Mouse (Mus musculus) heart, embryonic 15.5 days (tissue): Measurements from ENCODE around the gene Fa2h. TPM values are rescaled to one million over a fixed set of nuclear protein-coding genes. Genes with fewer than 3 reads are reported as not detected.

Experiments
- ATAC-seq: fragments of 200-750 bp; cut with Nextera tagmentation; replicated peaks from 2 replicates; pipeline ENCODE4 v1.8.0; 2017; ENCODE audit warnings: low read depth, moderate TSS enrichment; ENCODE audit not compliant: insufficient number of reproducible peaks, insufficient read depth, low FRiP score
- H3K27ac ChIP-seq: fragments of 300-500 bp; sonication (generic); 2 replicates; pipeline ENCODE4 v1.5.1; 2015; ENCODE audit warnings: mild to moderate bottlenecking, inconsistent platforms
- H3K27me3 ChIP-seq: fragments of 300-500 bp; sonication (generic); 2 replicates; pipeline ENCODE4 v1.6.1; 2015; ENCODE audit warnings: inconsistent platforms
- H3K36me3 ChIP-seq: fragments of 300-500 bp; sonication (generic); 2 replicates; pipeline ENCODE4 v1.6.1; 2015; ENCODE audit warnings: mild to moderate bottlenecking, inconsistent platforms
- H3K4me1 ChIP-seq: fragments of 300-500 bp; sonication (generic); replicated peaks from 2 replicates; pipeline ENCODE4 v1.6.1; 2015; ENCODE audit warnings: inconsistent platforms
- H3K4me2 ChIP-seq: fragments of 300-500 bp; sonication (generic); 2 replicates; pipeline ENCODE4 v1.6.1; 2015; ENCODE audit warnings: inconsistent platforms, mild to moderate bottlenecking, moderate library complexity
- H3K4me3 ChIP-seq: fragments of 300-500 bp; sonication (generic); 2 replicates; pipeline ENCODE4 v1.5.1; 2015; ENCODE audit warnings: mild to moderate bottlenecking, inconsistent platforms
- H3K9ac ChIP-seq: fragments of 300-500 bp; sonication (generic); 2 replicates; pipeline ENCODE4 v1.6.1; 2015; ENCODE audit warnings: mild to moderate bottlenecking, inconsistent platforms
- H3K9me3 ChIP-seq: fragments of 300-500 bp; sonication (generic); replicated peaks from 2 replicates; pipeline ENCODE4 v1.6.1; 2016; ENCODE audit warnings: inconsistent platforms
- WGBS: fragments of 180-500 bp; shearing (Covaris S2); methylation state at CpG from one replicate; pipeline ENCODE4 v1.1.7; 2015; ENCODE audit warnings: mixed read lengths; 5-methylcytosine and 5-hydroxymethylcytosine counted together
- polyA plus RNA-seq: library from polyadenylated mRNA; unstranded; fragments of >200 nt; fragmentation: Nextera tagmentation; extraction: Ambion mirVana; gene quantifications from 2 replicates; pipeline ENCODE4 v1.2.1, GENCODE M21; 2015

Fa2h gene
- polyA plus RNA-seq, 1 experiment from 2014 or later = not detected

DNA sequence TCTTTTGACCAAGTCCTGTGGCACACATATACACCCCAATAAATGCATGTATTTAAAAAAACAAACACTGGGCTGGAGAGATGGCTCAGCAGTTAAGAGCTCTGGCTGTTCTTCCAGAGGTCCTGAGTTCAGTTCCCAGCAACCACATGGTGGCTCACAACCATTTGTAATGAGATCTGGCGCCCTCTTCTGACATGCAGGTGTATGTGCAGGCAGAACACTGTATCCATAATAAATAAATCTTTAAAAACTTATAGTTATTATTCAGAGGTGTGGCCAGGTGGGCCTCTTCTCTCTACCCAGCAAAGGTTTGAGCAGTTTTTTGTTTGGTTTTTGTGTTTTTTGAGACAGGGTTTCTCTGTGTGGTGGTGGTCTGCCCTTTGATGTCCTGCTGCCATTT is 34.7 kb downstream of the Fa2h start:
- Histone ChIP-seq H3K9ac (no peak overlapping the region), H3K9me3 (no peaks in the 10 kb centered on the region), H3K27me3 (no peaks in the 10 kb centered on the region), H3K4me2 (no peak overlapping the region), H3K4me1 (peaks cover 5% of the 10 kb centered on the region; the same call in 1 of the 2 replicates), H3K4me3 (no peak overlapping the region), H3K27ac (no peak overlapping the region), H3K36me3 (no peaks in the 10 kb centered on the region)
- WGBS = 57% methylated on average over 1 of the region's 1 CpGs
- ATAC-seq = no peak

DNA sequence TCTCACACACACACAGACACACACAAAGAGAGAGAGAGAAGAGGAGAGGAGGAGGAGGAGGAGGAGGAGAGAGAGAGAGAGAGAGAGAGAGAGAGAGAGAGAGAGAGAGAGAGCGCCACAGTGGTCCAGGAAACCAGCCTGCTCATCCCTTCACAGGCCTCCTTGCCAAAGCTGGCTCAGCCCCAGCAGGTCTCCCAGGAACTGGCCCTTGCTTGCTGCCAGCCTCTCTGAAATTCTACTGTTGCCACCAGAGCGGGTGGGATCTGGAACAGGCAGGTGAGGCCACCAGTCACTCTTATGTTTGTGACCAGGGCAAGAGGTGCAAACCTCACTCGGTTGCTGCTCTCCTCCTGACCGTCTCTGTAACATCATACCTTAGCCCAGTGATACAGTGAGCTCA is 36.2 kb downstream of the Fa2h start:
- ATAC-seq = no peak
- H3K4me1 ChIP-seq = peaks cover 5% of the 10 kb centered on the region; the same call in 1 of the 2 replicates
- H3K27ac ChIP-seq = no peak overlapping the region
- no peaks in the 10 kb centered on the region for H3K27me3 ChIP-seq
- no peaks in the 10 kb centered on the region for H3K9me3 ChIP-seq
- H3K4me2 ChIP-seq = no peak overlapping the region
- 73% methylated on average over 4 of the region's 4 CpGs for WGBS
- no peak overlapping the region for H3K4me3 ChIP-seq
- no peaks in the 10 kb centered on the region for H3K36me3 ChIP-seq
- H3K9ac ChIP-seq = no peak overlapping the region

GRCm38 (mm10) chr8:111353497-111353896 is 40.1 kb downstream of the Fa2h start:
- no peak for ATAC-seq
- H3K4me2 ChIP-seq = no peak overlapping the region
- WGBS = 72% methylated on average over 9 of the region's 9 CpGs
- no peak overlapping the region for H3K4me3 ChIP-seq
- H3K36me3 ChIP-seq = no peaks in the 10 kb centered on the region
- H3K27me3 ChIP-seq = no peaks in the 10 kb centered on the region
- H3K9ac ChIP-seq = no peak overlapping the region
- H3K27ac ChIP-seq = no peak overlapping the region
- H3K4me1 ChIP-seq = no peaks in the 10 kb centered on the region
- H3K9me3 ChIP-seq = no peaks in the 10 kb centered on the region

DNA sequence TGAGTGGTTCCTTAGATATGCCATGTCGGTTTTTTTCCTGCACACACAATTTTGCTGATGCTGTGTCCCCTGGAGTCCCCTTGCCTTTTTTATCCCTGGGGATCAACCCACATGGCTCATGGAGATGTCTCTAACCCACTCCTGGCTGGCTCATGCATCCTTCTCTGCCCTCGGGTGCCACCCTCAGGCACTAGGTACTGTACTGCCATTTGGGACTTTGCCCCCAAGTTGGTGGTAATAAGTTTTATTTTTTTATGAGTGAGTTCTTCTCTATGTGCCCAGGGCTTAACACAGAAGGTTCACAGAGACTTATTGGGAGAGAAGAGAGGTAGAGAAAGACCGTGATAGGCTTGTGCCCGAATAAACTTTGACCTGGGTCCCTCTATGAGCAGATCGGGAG is 41.3 kb downstream of the Fa2h start:
- Histone ChIP-seq H3K36me3 (no peaks in the 10 kb centered on the region), H3K4me1 (no peaks in the 10 kb centered on the region), H3K4me2 (no peak overlapping the region), H3K27me3 (no peaks in the 10 kb centered on the region), H3K4me3 (no peak overlapping the region), H3K27ac (no peak overlapping the region), H3K9me3 (no peaks in the 10 kb centered on the region), H3K9ac (no peak overlapping the region)
- WGBS = 83% methylated on average over 5 of the region's 5 CpGs
- ATAC-seq = no peak

DNA sequence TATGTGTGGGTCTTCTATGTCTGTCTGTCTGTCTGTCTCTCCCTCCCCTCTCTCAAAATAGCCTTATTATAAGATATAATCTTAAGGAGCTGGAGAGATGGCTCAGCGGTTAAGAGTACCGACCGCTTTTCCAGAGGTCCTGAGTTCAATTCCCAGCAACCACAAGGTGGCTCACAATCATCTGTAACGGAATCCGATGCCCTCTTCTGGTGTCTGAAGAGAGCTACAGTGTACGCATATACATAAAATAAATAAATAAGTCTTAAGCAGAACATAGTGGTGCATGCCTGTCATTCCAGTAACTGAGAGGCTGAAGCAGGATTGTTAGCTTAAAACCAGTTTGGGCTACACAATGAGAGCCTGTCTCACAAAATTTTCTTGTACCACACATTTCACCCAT is 43.0 kb downstream of the Fa2h start:
- Histone ChIP-seq H3K9me3 (no peaks in the 10 kb centered on the region), H3K36me3 (no peaks in the 10 kb centered on the region), H3K4me3 (no peak overlapping the region), H3K9ac (no peak overlapping the region), H3K4me1 (no peaks in the 10 kb centered on the region), H3K27me3 (no peaks in the 10 kb centered on the region), H3K4me2 (no peak overlapping the region), H3K27ac (no peak overlapping the region)
- no peak for ATAC-seq
- WGBS = 86% methylated on average over 6 of the region's 6 CpGs

- 10% methylated on average over 5 of the region's 5 CpGs for WGBS
- H3K9ac ChIP-seq = no peak overlapping the region
- H3K4me3 ChIP-seq = no peak overlapping the region
- H3K27ac ChIP-seq = no peak overlapping the region
- no peak for ATAC-seq
- H3K4me1 ChIP-seq = peaks cover 2% of the 10 kb centered on the region
- H3K36me3 ChIP-seq = no peaks in the 10 kb centered on the region
- no peaks in the 10 kb centered on the region for H3K9me3 ChIP-seq
- H3K4me2 ChIP-seq = no peak overlapping the region
- H3K27me3 ChIP-seq = 0 out of 2 replicates have a peak, but pooled peaks cover 3% of the 10 kb centered on the region
Measured at GRCm38 (mm10) chr8:111343225-111343624, 50.4 kb downstream of the Fa2h start.

DNA sequence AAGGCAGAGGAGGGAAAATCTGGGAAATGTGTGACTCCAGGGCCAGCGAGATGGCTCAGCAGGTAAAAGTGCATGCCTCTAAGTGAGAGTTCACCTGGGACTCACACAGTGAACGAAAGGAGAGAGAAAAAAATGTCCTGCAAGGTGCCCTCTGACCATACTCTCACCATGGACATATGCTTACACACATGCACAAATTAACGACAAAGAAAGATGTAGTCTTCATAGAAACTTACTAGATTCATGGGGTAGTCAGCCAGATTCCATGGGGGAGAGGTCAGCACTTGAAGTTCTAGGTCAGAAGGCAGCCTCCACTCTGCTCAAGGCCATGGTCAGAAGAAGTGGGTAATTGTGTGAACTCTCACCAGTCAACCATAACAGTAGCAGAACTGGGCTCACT is 53.4 kb downstream of the Fa2h start:
- no peaks in the 10 kb centered on the region for H3K36me3 ChIP-seq
- ATAC-seq = no peak

DNA sequence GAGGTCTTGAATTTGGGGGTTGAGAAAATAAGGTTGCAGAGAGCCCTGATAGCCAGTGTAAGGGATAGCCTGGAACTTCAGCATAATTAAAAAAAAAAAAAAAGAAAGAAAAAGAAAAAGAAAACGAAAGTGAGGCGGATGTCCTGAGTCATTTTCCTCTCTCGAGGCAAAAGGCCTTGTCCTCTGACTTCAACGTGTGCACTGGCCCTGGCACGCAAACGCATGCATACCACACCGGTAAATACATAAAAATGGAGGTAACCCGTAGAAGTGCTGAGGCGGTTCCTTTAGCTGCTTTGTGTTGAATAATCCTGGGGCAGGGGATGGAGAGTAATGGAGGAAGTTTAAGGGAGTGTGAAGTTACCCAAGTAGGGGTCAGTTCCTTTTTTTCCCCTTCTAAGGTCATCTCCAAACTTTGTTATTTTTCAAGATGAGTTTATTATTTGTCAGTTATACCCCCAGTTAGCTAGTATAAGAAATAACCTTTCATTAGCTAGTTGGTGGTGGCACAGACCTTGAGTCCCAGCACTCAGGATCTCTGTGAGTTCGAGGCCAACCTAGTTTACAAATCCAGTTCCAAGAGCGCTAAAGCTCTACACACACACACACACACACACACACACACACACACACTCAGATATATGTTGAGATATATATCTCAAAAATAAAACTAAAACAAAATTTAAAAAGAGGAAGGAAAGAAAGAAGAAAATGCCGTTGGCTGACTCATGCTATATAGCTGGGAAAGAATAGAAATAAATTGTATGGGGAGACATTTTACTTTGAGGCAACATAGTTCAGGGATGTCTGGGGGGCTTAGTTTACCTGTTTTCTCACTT is 55.0 kb downstream of the Fa2h start:
- Histone ChIP-seq H3K27me3 (no peaks in the 10 kb centered on the region), H3K36me3 (no peaks in the 10 kb centered on the region), H3K9ac (0 out of 2 replicates have a peak overlapping the region, but pooled peaks have one; percentile 60), H3K27ac (peak overlapping the region; percentile 44; the same call in 1 of the 2 replicates), H3K4me1 (peaks cover 9% of the 10 kb centered on the region), H3K4me2 (peak overlapping the region; percentile 94), H3K4me3 (peak overlapping the region; percentile 64), H3K9me3 (no peaks in the 10 kb centered on the region)
- WGBS = 32% methylated on average over 12 of the region's 12 CpGs
- no peak for ATAC-seq

More for the DNA sequence above, 53.4 kb downstream of the Fa2h start:
- Histone ChIP-seq H3K4me3 (no peak overlapping the region), H3K4me2 (no peak overlapping the region), H3K27ac (no peak overlapping the region), H3K27me3 (0 out of 2 replicates have a peak, but pooled peaks cover 3% of the 10 kb centered on the region), H3K9me3 (no peaks in the 10 kb centered on the region), H3K9ac (no peak overlapping the region), H3K4me1 (peaks cover 9% of the 10 kb centered on the region)
- 68% methylated on average over 3 of the region's 3 CpGs for WGBS

DNA sequence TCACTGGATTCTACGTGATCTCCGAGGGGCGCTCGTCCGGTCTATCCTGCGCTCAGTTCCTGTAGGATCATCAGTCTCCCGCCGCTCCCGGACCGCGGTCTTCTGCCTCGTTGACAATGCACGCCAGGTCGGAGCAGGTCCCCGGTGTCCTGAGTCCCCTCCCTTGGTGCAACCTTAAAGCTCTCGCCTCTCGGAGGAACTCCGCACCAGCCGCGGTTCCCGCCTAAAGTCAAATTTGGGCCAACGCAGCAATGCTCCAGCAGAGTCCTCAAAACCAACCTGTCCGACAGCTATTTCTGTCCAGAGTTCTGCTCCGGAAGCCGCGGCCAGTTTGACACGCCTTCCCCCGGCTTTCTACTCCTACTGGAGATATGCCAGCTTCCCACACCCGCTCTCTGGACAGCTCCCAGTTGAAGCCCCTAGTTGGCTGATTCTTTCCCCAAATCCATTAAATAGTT is 55.7 kb downstream of the Fa2h start, which contains the start of gene Mlkl:
TSS of gene Mlkl (minus strand) at position 288 of the 458 bp plus-strand sequence.
- peak; percentile 66 for ATAC-seq

DNA sequence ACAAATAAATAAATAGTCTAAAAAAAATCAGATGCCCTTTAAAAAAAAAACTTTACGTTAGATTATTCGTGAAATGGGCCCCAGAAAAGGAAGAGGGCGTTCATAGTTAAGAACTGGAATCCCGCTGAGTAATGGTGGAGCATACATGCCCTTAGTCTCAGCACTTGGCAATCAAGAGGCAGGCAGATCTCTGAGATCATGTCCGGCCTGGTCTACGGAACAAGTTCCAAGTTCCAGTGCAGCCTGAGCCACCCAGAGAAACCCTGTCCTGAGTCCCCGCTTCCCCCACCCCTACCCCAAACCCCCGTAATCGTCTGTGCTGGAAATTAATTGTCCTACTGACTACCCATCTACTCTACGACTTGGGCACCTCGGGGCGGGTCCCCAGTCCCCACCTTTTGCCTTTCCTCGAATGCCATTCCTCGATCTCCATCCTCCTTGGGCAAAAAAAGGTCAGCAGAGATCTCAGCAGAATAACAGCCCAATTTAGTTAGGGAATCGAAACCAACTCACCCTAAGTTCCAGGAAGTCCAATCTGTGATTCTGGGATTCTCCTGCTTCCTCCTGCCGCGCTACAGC is 56.2 kb downstream of the Fa2h start:
- no peaks in the 10 kb centered on the region for H3K9me3 ChIP-seq
- H3K27ac ChIP-seq = no peak overlapping the region; the same call in 1 of the 2 replicates
- ATAC-seq = no peak
- H3K4me1 ChIP-seq = peaks cover 9% of the 10 kb centered on the region
- 26% methylated on average over 17 of the region's 17 CpGs for WGBS
- H3K36me3 ChIP-seq = no peaks in the 10 kb centered on the region
- peak overlapping the region; percentile 60 for H3K9ac ChIP-seq
- H3K27me3 ChIP-seq = no peaks in the 10 kb centered on the region
- peak overlapping the region; percentile 94 for H3K4me2 ChIP-seq
- peak overlapping the region; percentile 64 for H3K4me3 ChIP-seq

More for the DNA sequence above, 55.7 kb downstream of the Fa2h start, which contains the start of gene Mlkl:
- Histone ChIP-seq H3K4me3 (peak within 1 kb of the TSS; percentile 64), H3K9ac (peak within 1 kb of the TSS; percentile 60), H3K36me3 (no peaks in the 10 kb centered on the region), H3K4me2 (peak within 1 kb of the TSS; percentile 94), H3K9me3 (no peaks in the 10 kb centered on the region), H3K27ac (peak within 1 kb of the TSS; percentile 44), H3K4me1 (peaks cover 9% of the 10 kb centered on the region), H3K27me3 (no peaks in the 10 kb centered on the region)
- WGBS = under 1% methylated on average over 29 of the region's 29 CpGs

GRCm38 (mm10) chr8:111336692-111337091 is 56.9 kb downstream of the Fa2h start:
- Histone ChIP-seq H3K9me3 (no peaks in the 10 kb centered on the region), H3K4me2 (peak overlapping the region; percentile 94; the same call in 1 of the 2 replicates), H3K27ac (no peak overlapping the region), H3K4me1 (peaks cover 9% of the 10 kb centered on the region), H3K36me3 (no peaks in the 10 kb centered on the region), H3K27me3 (no peaks in the 10 kb centered on the region), H3K9ac (no peak overlapping the region), H3K4me3 (no peak overlapping the region)
- no peak for ATAC-seq
- 79% methylated on average over 4 of the region's 4 CpGs for WGBS
